Comparison of ENCODE assay signal across 24 mouse cellular contexts in genomic region chr3:7041372-7042057, GRCm38 (mm10).
DNase-seq lines count a peak whose midpoint lies in the region; ATAC-seq and TF ChIP-seq lines count a peak whose summit lies in the region.
"Had no signal": no experiment of that assay in that cellular context is flagged by ENCODE, and none has a peak within 500 bp of the region (broad histone marks: within the 10 kb centered on the region; RNA-seq: fewer than 3 reads in every experiment).

No protein-coding gene starts in this region.

- DNase-seq in embryo, embryonic 10.5 days (ENCODE audit: low spot score): peak; percentile 40
- DNase-seq in embryo, embryonic 9.5 days (ENCODE audit: extremely low spot score): no peak
- peak; percentile 49 for DNase-seq in hindbrain, embryonic 11.5 days (ENCODE audit: low spot score)
- DNase-seq in hindbrain, postnatal 0 days (ENCODE audit: low spot score): no peak
- DNase-seq in brain, embryonic 14.5 days (ENCODE audit: low read depth): peak; percentile 77
- DNase-seq in left cerebral cortex, adult 8-10 months (ENCODE audit: low spot score in 2 of 2): no peak
- DNase-seq in kidney, adult 9 months: no peak
- DNase-seq: adrenal gland, adult 8-10 months; cerebellum, adult 8-10 months; cerebellum, postnatal 36 days; gastrocnemius, adult 2 months; heart, postnatal 36 days; kidney, adult 18-20 months; liver; lung, postnatal 4 days had no signal

- no peak overlapping the region for H3K4me2 ChIP-seq in hindbrain, embryonic 11.5 days (replicated peaks; ENCODE audit: low read depth, low read length)
- no peak overlapping the region for H3K4me2 ChIP-seq in hindbrain, postnatal 0 days (ENCODE audit: low read depth, low read length)
- H3K4me2 ChIP-seq in midbrain, embryonic 13.5 days (replicated peaks): no peak overlapping the region
- H3K4me2 ChIP-seq: heart, embryonic 15.5 days; liver, embryonic 15.5 days; lung, embryonic 15.5 days had no signal

- H3K27me3 ChIP-seq in hindbrain, embryonic 11.5 days (ENCODE audit: control insufficient read depth, insufficient read depth, low read length): no peaks in the 10 kb centered on the region
- H3K27me3 ChIP-seq in hindbrain, postnatal 0 days (ENCODE audit: insufficient read depth, low read length): no peaks in the 10 kb centered on the region
- H3K27me3 ChIP-seq in midbrain, embryonic 13.5 days: no peaks in the 10 kb centered on the region
- H3K27me3 ChIP-seq: heart, embryonic 15.5 days; liver, embryonic 15.5 days; lung, embryonic 15.5 days had no signal

- no peak overlapping the region for H3K9ac ChIP-seq in hindbrain, embryonic 11.5 days (ENCODE audit: low read depth, low read length)
- H3K9ac ChIP-seq in hindbrain, postnatal 0 days (replicated peaks; ENCODE audit: low read length): no peak overlapping the region
- no peak overlapping the region for H3K9ac ChIP-seq in midbrain, embryonic 13.5 days (replicated peaks)
- H3K9ac ChIP-seq: heart, embryonic 15.5 days; liver, embryonic 15.5 days; lung, embryonic 15.5 days had no signal

- ATAC-seq in hindbrain, embryonic 11.5 days (ENCODE audit: low FRiP score): peak; percentile 88
- ATAC-seq in hindbrain, postnatal 0 days: no peak
- ATAC-seq in midbrain, embryonic 13.5 days: peak; percentile 89
- ATAC-seq: activated CD4-positive, CD25-positive, alpha-beta regulatory T cell, adult 4 months; inflammation-experienced regulatory T-cells, adult 6 months had no signal

- H3K36me3 ChIP-seq in hindbrain, embryonic 11.5 days (ENCODE audit: control insufficient read depth, insufficient read depth, low read length): no peaks in the 10 kb centered on the region
- H3K36me3 ChIP-seq in hindbrain, postnatal 0 days (ENCODE audit: insufficient read depth, low read length): no peaks in the 10 kb centered on the region
- 0 out of 2 replicates have a peak, but pooled peaks cover 2% of the 10 kb centered on the region for H3K36me3 ChIP-seq in midbrain, embryonic 13.5 days
- H3K36me3 ChIP-seq: heart, embryonic 15.5 days; limb, embryonic 10.5 days; liver, embryonic 15.5 days; lung, embryonic 15.5 days had no signal

- WGBS in hindbrain, embryonic 11.5 days: 43% methylated on average over 2 of the region's 2 CpGs
- 48% methylated on average over 2 of the region's 2 CpGs for WGBS in hindbrain, postnatal 0 days
- 46% methylated on average over 2 of the region's 2 CpGs for WGBS in midbrain, embryonic 13.5 days

- no peak overlapping the region for H3K4me3 ChIP-seq in hindbrain, embryonic 11.5 days (ENCODE audit: low read depth, low read length)
- no peak overlapping the region for H3K4me3 ChIP-seq in hindbrain, postnatal 0 days (ENCODE audit: low read length)
- H3K4me3 ChIP-seq in midbrain, embryonic 13.5 days (replicated peaks): no peak overlapping the region
- H3K4me3 ChIP-seq: gastrocnemius, adult 2 months; heart, embryonic 15.5 days; left cerebral cortex, adult 2 months; limb, embryonic 10.5 days; liver, embryonic 15.5 days; lung, embryonic 15.5 days had no signal

- no peak for TF ChIP-seq CTCF in hindbrain, postnatal 0 days (IDR thresholded peaks at IDR 0.05; ENCODE audit: low read depth)
- no peak for TF ChIP-seq CTCF in brain, embryonic 14.5 days (IDR thresholded peaks at IDR 0.05; ENCODE audit: borderline replicate concordance, extremely low read depth, insufficient read depth, insufficient read length)

- H3K4me1 ChIP-seq in hindbrain, embryonic 11.5 days (replicated peaks; ENCODE audit: control insufficient read depth, insufficient read depth, low read length): no peaks in the 10 kb centered on the region
- H3K4me1 ChIP-seq in hindbrain, postnatal 0 days (ENCODE audit: insufficient read depth, low read length): no peaks in the 10 kb centered on the region
- H3K4me1 ChIP-seq in midbrain, embryonic 13.5 days (replicated peaks): no peaks in the 10 kb centered on the region; the same call in 1 of the 2 replicates
- H3K4me1 ChIP-seq: heart, embryonic 15.5 days; limb, embryonic 10.5 days; liver, embryonic 15.5 days; lung, embryonic 15.5 days had no signal

- no peak overlapping the region for H3K27ac ChIP-seq in hindbrain, embryonic 11.5 days (ENCODE audit: low read depth, low read length)
- H3K27ac ChIP-seq in hindbrain, postnatal 0 days: no peak overlapping the region
- H3K27ac ChIP-seq in midbrain, embryonic 13.5 days: no peak overlapping the region
- H3K27ac ChIP-seq: gastrocnemius, adult 2 months; heart, embryonic 15.5 days; kidney, postnatal 0 days; left cerebral cortex, adult 2 months; limb, embryonic 10.5 days; liver, embryonic 15.5 days; lung, embryonic 15.5 days had no signal

- no peaks in the 10 kb centered on the region for H3K9me3 ChIP-seq in hindbrain, embryonic 11.5 days (ENCODE audit: control insufficient read depth, low read length)
- H3K9me3 ChIP-seq in hindbrain, postnatal 0 days (ENCODE audit: low read length): no peaks in the 10 kb centered on the region
- 0 out of 2 replicates have a peak, but pooled peaks cover 8% of the 10 kb centered on the region for H3K9me3 ChIP-seq in midbrain, embryonic 13.5 days
- H3K9me3 ChIP-seq: heart, embryonic 15.5 days; limb, embryonic 10.5 days; liver, embryonic 15.5 days; lung, embryonic 15.5 days had no signal

- TF ChIP-seq POLR2A in brain, embryonic 14.5 days (IDR thresholded peaks at IDR 0.05; ENCODE audit: borderline replicate concordance, extremely low read depth, insufficient read depth, insufficient read length, poor library complexity, severe bottlenecking): no peak

Comparison
In these comparisons a context has a peak if more than half of its experiments do, and no peak if none do; other contexts are left out.
1. DNase-seq: peak in embryo, embryonic 10.5 days (single experiment), hindbrain, embryonic 11.5 days (single experiment) and brain, embryonic 14.5 days (single experiment); none in embryo, embryonic 9.5 days (single experiment), hindbrain, postnatal 0 days (single experiment), left cerebral cortex, adult 8-10 months (0 of 2) and kidney, adult 9 months (single experiment).